Mouse (Mus musculus) kidney, adult 8-10 months (tissue): ENCODE data around the gene Nckap1l.

Experiments
- DNase-seq, 2 experiments: peaks; one replicate each; pipeline ENCODE4 v3.0.0; 2022

Gene Nckap1l

GRCm38 (mm10) chr15:103501186-103501585, 47.6 kb downstream of the Nckap1l start:
- no peak for DNase-seq

- peak; percentile 21 to 24 for DNase-seq
Observed at GRCm38 (mm10) chr15:103502435-103503250, 49.0 kb downstream of the Nckap1l start, which contains the start of gene Pde1b. TSS of gene Pde1b (plus strand) at chr15:103503034.

GRCm38 (mm10) chr15:103503251-103503600, 49.6 kb downstream of the Nckap1l start:
- DNase-seq: no peak

GRCm38 (mm10) chr15:103503660-103504059, 50.1 kb downstream of the Nckap1l start:
- DNase-seq: no peak

- no peak for DNase-seq
Observed at GRCm38 (mm10) chr15:103509317-103509716, 55.7 kb downstream of the Nckap1l start.

- no peak for DNase-seq
Observed at GRCm38 (mm10) chr15:103511652-103512051, 58.1 kb downstream of the Nckap1l start.

- DNase-seq: no peak
Observed at GRCm38 (mm10) chr15:103513621-103514031, 60.0 kb downstream of the Nckap1l start.

- peak; percentile 62 to 69 for DNase-seq
Observed at GRCm38 (mm10) chr15:103514119-103514518, 60.5 kb downstream of the Nckap1l start.

- DNase-seq: no peak
Observed at GRCm38 (mm10) chr15:103514914-103515313, 61.3 kb downstream of the Nckap1l start.

- DNase-seq: no peak
Observed at GRCm38 (mm10) chr15:103518600-103519385, 65.2 kb downstream of the Nckap1l start.

- no peak for DNase-seq
Observed at GRCm38 (mm10) chr15:103519386-103520378, 66.1 kb downstream of the Nckap1l start.

GRCm38 (mm10) chr15:103522458-103523099, 69.0 kb downstream of the Nckap1l start:
- DNase-seq: no peak

GRCm38 (mm10) chr15:103523156-103523555, 69.6 kb downstream of the Nckap1l start:
- DNase-seq: no peak

GRCm38 (mm10) chr15:103530372-103530771, 76.8 kb downstream of the Nckap1l start:
- DNase-seq: peak; percentile 36 to 50

GRCm38 (mm10) chr15:103534054-103534620, 80.5 kb downstream of the Nckap1l start:
- DNase-seq: no peak

- no peak for DNase-seq
Observed at GRCm38 (mm10) chr15:103535030-103535429, 81.4 kb downstream of the Nckap1l start.

- DNase-seq: no peak
Observed at GRCm38 (mm10) chr15:103535786-103536185, 82.2 kb downstream of the Nckap1l start.

GRCm38 (mm10) chr15:103536456-103536855, 82.9 kb downstream of the Nckap1l start:
- DNase-seq: no peak

GRCm38 (mm10) chr15:103537011-103537821, 83.6 kb downstream of the Nckap1l start:
- no peak for DNase-seq

- DNase-seq: peak; percentile 42 to 47
Observed at GRCm38 (mm10) chr15:103537822-103538213, 84.2 kb downstream of the Nckap1l start, which contains the start of gene Ppp1r1a. TSS of gene Ppp1r1a (minus strand) at chr15:103538003.

GRCm38 (mm10) chr15:103539259-103539658, 85.7 kb downstream of the Nckap1l start:
- no peak for DNase-seq
